Comparison of ENCODE assay signal across 8 mouse cellular contexts in genomic region chr14:100458727-100459447, GRCm38 (mm10).
DNase-seq lines count a peak whose midpoint lies in the region; ATAC-seq and TF ChIP-seq lines count a peak whose summit lies in the region.

No protein-coding gene starts in this region.

- H3K27ac ChIP-seq in gastrocnemius, adult 2 months, result no peak overlapping the region
- H3K27ac ChIP-seq in embryonic facial prominence, embryonic 10.5 days (replicated peaks), result peak overlapping the region; percentile 82
- H3K27ac ChIP-seq in heart, embryonic 16.5 days (ENCODE audit: low read length), result no peak overlapping the region
- no peak overlapping the region for H3K27ac ChIP-seq in stomach, embryonic 15.5 days

- H3K36me3 ChIP-seq in embryonic facial prominence, embryonic 10.5 days (replicated peaks), result no peaks in the 10 kb centered on the region
- H3K36me3 ChIP-seq in heart, embryonic 16.5 days (ENCODE audit: control insufficient read depth, insufficient read depth), result no peaks in the 10 kb centered on the region
- H3K36me3 ChIP-seq in stomach, embryonic 15.5 days, result no peaks in the 10 kb centered on the region

- H3K27me3 ChIP-seq in embryonic facial prominence, embryonic 10.5 days (replicated peaks; ENCODE audit: low read depth, poor library complexity, severe bottlenecking), result no peaks in the 10 kb centered on the region
- H3K27me3 ChIP-seq in heart, embryonic 16.5 days (ENCODE audit: control insufficient read depth, insufficient read depth, low read length), result no peaks in the 10 kb centered on the region
- H3K27me3 ChIP-seq in stomach, embryonic 15.5 days (replicated peaks), result no peaks in the 10 kb centered on the region

- no peak for ATAC-seq in heart, embryonic 16.5 days (replicated peaks; ENCODE audit: extremely low read depth, insufficient read depth, low FRiP score)
- peak; percentile 84 for ATAC-seq in stomach, embryonic 15.5 days (ENCODE audit: insufficient read depth, low FRiP score, low read depth)

- H3K9ac ChIP-seq in heart, embryonic 16.5 days (ENCODE audit: low read length), result no peak overlapping the region
- no peak overlapping the region for H3K9ac ChIP-seq in stomach, embryonic 15.5 days

- H3K4me2 ChIP-seq in heart, embryonic 16.5 days (ENCODE audit: low read depth, low read length), result peak overlapping the region; percentile 28; the same call in 1 of the 2 replicates
- peak overlapping the region; percentile 22; the same call in 1 of the 2 replicates for H3K4me2 ChIP-seq in stomach, embryonic 15.5 days

- TF ChIP-seq CTCF in gastrocnemius, adult 2 months (IDR thresholded peaks at IDR 0.05), result no peak

- peak; percentile 41 for DNase-seq in gastrocnemius, adult 2 months
- no peak for DNase-seq in gastrocnemius, adult 18-20 months (ENCODE audit: low spot score)
- peak; percentile 89 for DNase-seq in embryonic facial prominence, embryonic 10.5 days (ENCODE audit: low spot score)
- DNase-seq in kidney, postnatal 14 days, result peak; percentile 94
- DNase-seq in liver, result peak; percentile 62
- DNase-seq in naive thymus-derived CD4-positive, alpha-beta T cell, adult 2 months (ENCODE audit: low read depth), result peak; percentile 60

- 16% methylated on average over 9 of the region's 9 CpGs for WGBS in embryonic facial prominence, embryonic 10.5 days
- WGBS in heart, embryonic 16.5 days, result 40% methylated on average over 9 of the region's 9 CpGs
- WGBS in stomach, embryonic 15.5 days, result 21% methylated on average over 9 of the region's 9 CpGs

- H3K4me1 ChIP-seq in embryonic facial prominence, embryonic 10.5 days, result peaks cover 48% of the 10 kb centered on the region
- peaks cover 25% of the 10 kb centered on the region for H3K4me1 ChIP-seq in heart, embryonic 16.5 days (ENCODE audit: control insufficient read depth, insufficient read depth, low read length)
- peaks cover 16% of the 10 kb centered on the region; the same call in 1 of the 2 replicates for H3K4me1 ChIP-seq in stomach, embryonic 15.5 days

- intact Hi-C loops in gastrocnemius, adult 2 months (cut with DNase I), result loop anchor here (2.0 to 10.0 kb wide), 3 partner anchors 34 to 524 kb away; no protein-coding TSS in a partner anchor

- no peaks in the 10 kb centered on the region for H3K9me3 ChIP-seq in embryonic facial prominence, embryonic 10.5 days
- no peaks in the 10 kb centered on the region for H3K9me3 ChIP-seq in heart, embryonic 16.5 days (replicated peaks; ENCODE audit: control insufficient read depth, low read length)
- H3K9me3 ChIP-seq in stomach, embryonic 15.5 days, result no peaks in the 10 kb centered on the region

- H3K4me3 ChIP-seq in gastrocnemius, adult 2 months, result peak overlapping the region; percentile 5; the same call in 1 of the 2 replicates
- peak overlapping the region; percentile 38 for H3K4me3 ChIP-seq in embryonic facial prominence, embryonic 10.5 days
- H3K4me3 ChIP-seq in heart, embryonic 16.5 days (ENCODE audit: low read length), result no peak overlapping the region
- no peak overlapping the region for H3K4me3 ChIP-seq in stomach, embryonic 15.5 days (replicated peaks)

Comparison
In these comparisons a context has a peak if more than half of its experiments do, and no peak if none do; other contexts are left out.
1. H3K4me3 ChIP-seq: peak in gastrocnemius, adult 2 months (single experiment) and embryonic facial prominence, embryonic 10.5 days (single experiment); none in heart, embryonic 16.5 days (single experiment) and stomach, embryonic 15.5 days (single experiment).